Mouse (Mus musculus) CH12.LX (cell line): ENCODE data around the gene Ints6. TPM values are rescaled to one million over a fixed set of nuclear protein-coding genes. Genes with fewer than 3 reads are reported as not detected.

ENCODE experiments used
- polyA plus RNA-seq: library from polyadenylated mRNA; unstranded; fragments of >175 nt; gene quantifications from 2 replicates; pipeline ENCODE4 v1.2.1, GENCODE M21; 2012; ENCODE audit warnings: low read depth; ENCODE audit not compliant: insufficient read length
- total RNA-seq, 2 experiments: library from RNA; depleted of rRNA; stranded (reverse); fragments of 300-350 nt in 1 of 2; fragments of >200 nt in 1 of 2; gene quantifications; 2 replicates each; pipeline ENCODE4 v1.2.3; 2012 to 2014

Ints6 gene
- total and polyA plus RNA-seq, 3 experiments: 21.5 to 55.7 (median 44.0) TPM

Other genes with a start within 250 kb of the Ints6 start
- not detected in 2 replicates for gene Fam124a, start 205.4 kb downstream of the Ints6 start, total RNA-seq (2012; rRNA removed)
- not detected in 2 replicates for gene Fam124a, start 205.4 kb downstream of the Ints6 start, total RNA-seq (2014; rRNA removed)
- 0.13 TPM in 1 of 2 replicates, not detected in the other for gene Fam124a, start 205.4 kb downstream of the Ints6 start, polyA plus RNA-seq
- gene Gm4131, start 194.2 kb downstream of the Ints6 start, total RNA-seq (2012; rRNA removed): not detected in 2 replicates
- gene Gm4131, start 194.2 kb downstream of the Ints6 start, total RNA-seq (2014; rRNA removed): not detected in 2 replicates
- not detected in 2 replicates for gene Gm4131, start 194.2 kb downstream of the Ints6 start, polyA plus RNA-seq
- gene Serpine3, start 97.5 kb downstream of the Ints6 start, total RNA-seq (2012; rRNA removed): 0.08 TPM in 1 of 2 replicates, not detected in the other
- gene Serpine3, start 97.5 kb downstream of the Ints6 start, total RNA-seq (2014; rRNA removed): not detected in 2 replicates
- gene Serpine3, start 97.5 kb downstream of the Ints6 start, polyA plus RNA-seq: not detected in 2 replicates
- 3.9 and 6.3 TPM in 2 replicates for gene Wdfy2, start 76.5 kb upstream of the Ints6 start, total RNA-seq (2012; rRNA removed)
- gene Wdfy2, start 76.5 kb upstream of the Ints6 start, total RNA-seq (2014; rRNA removed): 6.7 and 7.6 TPM in 2 replicates
- 5.5 and 6.6 TPM in 2 replicates for gene Wdfy2, start 76.5 kb upstream of the Ints6 start, polyA plus RNA-seq
- not detected in 2 replicates for gene Defb48, start 223.3 kb upstream of the Ints6 start, total RNA-seq (2012; rRNA removed)
- gene Defb48, start 223.3 kb upstream of the Ints6 start, total RNA-seq (2014; rRNA removed): not detected in 2 replicates
- gene Defb48, start 223.3 kb upstream of the Ints6 start, polyA plus RNA-seq: not detected in 2 replicates
- gene Defb47, start 236.9 kb upstream of the Ints6 start, total RNA-seq (2012; rRNA removed): not detected in 2 replicates
- not detected in 2 replicates for gene Defb47, start 236.9 kb upstream of the Ints6 start, total RNA-seq (2014; rRNA removed)
- gene Defb47, start 236.9 kb upstream of the Ints6 start, polyA plus RNA-seq: not detected in 2 replicates